Mouse (Mus musculus) layer of hippocampus, adult 11-12 months (tissue): ENCODE data around the gene Tnfrsf25.

ENCODE experiments used
- DNase-seq: peaks from one replicate; pipeline ENCODE4 v3.0.0; 2022; ENCODE audit warnings: low spot score

The Tnfrsf25 gene

GRCm38 (mm10) chr4:152121183-152121505, 5.4 kb downstream of the Tnfrsf25 start:
- DNase-seq: no peak

- no peak for DNase-seq
Measured at GRCm38 (mm10) chr4:152124361-152124961, 8.7 kb downstream of the Tnfrsf25 start.

GRCm38 (mm10) chr4:152125161-152126025, 9.7 kb downstream of the Tnfrsf25 start:
- no peak for DNase-seq

- no peak for DNase-seq
Measured at GRCm38 (mm10) chr4:152126026-152126920, 10.5 kb downstream of the Tnfrsf25 start.

GRCm38 (mm10) chr4:152127884-152128283, 12.2 kb downstream of the Tnfrsf25 start:
- no peak for DNase-seq

- no peak for DNase-seq
Measured at GRCm38 (mm10) chr4:152128784-152129183, 13.1 kb downstream of the Tnfrsf25 start.

GRCm38 (mm10) chr4:152129395-152129930, 13.7 kb downstream of the Tnfrsf25 start:
- DNase-seq: no peak

- DNase-seq: no peak
Measured at GRCm38 (mm10) chr4:152130771-152131653, 15.3 kb downstream of the Tnfrsf25 start.

GRCm38 (mm10) chr4:152131809-152132771, 16.4 kb downstream of the Tnfrsf25 start:
- DNase-seq: no peak

- no peak for DNase-seq
Measured at GRCm38 (mm10) chr4:152132772-152133169, 17.0 kb downstream of the Tnfrsf25 start.

GRCm38 (mm10) chr4:152133213-152133612, 17.5 kb downstream of the Tnfrsf25 start:
- DNase-seq: no peak

- DNase-seq: no peak
Measured at GRCm38 (mm10) chr4:152134507-152134906, 18.8 kb downstream of the Tnfrsf25 start.

GRCm38 (mm10) chr4:152135363-152135762, 19.6 kb downstream of the Tnfrsf25 start:
- DNase-seq: no peak

- no peak for DNase-seq
Measured at GRCm38 (mm10) chr4:152136112-152136875, 20.6 kb downstream of the Tnfrsf25 start.

GRCm38 (mm10) chr4:152136876-152137250, 21.1 kb downstream of the Tnfrsf25 start:
- no peak for DNase-seq

- DNase-seq: peak; percentile 85
Measured at GRCm38 (mm10) chr4:152138497-152139260, 22.9 kb downstream of the Tnfrsf25 start.

GRCm38 (mm10) chr4:152140441-152140840, 24.7 kb downstream of the Tnfrsf25 start:
- no peak for DNase-seq

GRCm38 (mm10) chr4:152141521-152142135, 25.9 kb downstream of the Tnfrsf25 start:
- DNase-seq: no peak
